Mouse (Mus musculus) thymus, adult 2 months (tissue): ENCODE data around the gene Phf21a.

Experiments used
- CTCF ChIP-seq: fragments of 200-500 bp; IDR thresholded peaks from 2 replicates; pipeline ENCODE4 v1.5.1; 2012; ENCODE audit warnings: mild to moderate bottlenecking, control low read depth, low read length, moderate library complexity, borderline replicate concordance; ENCODE audit not compliant: control insufficient read depth, poor library complexity, insufficient read depth; ENCODE audit errors: extremely low read depth
- POLR2A ChIP-seq: fragments of 200-500 bp; IDR thresholded peaks from 2 replicates; pipeline ENCODE4 v1.6.1; 2012; ENCODE audit warnings: mild to moderate bottlenecking, low read length, control low read depth, moderate library complexity; ENCODE audit not compliant: control insufficient read depth, poor library complexity, insufficient read depth; ENCODE audit errors: extremely low read depth

DNA sequence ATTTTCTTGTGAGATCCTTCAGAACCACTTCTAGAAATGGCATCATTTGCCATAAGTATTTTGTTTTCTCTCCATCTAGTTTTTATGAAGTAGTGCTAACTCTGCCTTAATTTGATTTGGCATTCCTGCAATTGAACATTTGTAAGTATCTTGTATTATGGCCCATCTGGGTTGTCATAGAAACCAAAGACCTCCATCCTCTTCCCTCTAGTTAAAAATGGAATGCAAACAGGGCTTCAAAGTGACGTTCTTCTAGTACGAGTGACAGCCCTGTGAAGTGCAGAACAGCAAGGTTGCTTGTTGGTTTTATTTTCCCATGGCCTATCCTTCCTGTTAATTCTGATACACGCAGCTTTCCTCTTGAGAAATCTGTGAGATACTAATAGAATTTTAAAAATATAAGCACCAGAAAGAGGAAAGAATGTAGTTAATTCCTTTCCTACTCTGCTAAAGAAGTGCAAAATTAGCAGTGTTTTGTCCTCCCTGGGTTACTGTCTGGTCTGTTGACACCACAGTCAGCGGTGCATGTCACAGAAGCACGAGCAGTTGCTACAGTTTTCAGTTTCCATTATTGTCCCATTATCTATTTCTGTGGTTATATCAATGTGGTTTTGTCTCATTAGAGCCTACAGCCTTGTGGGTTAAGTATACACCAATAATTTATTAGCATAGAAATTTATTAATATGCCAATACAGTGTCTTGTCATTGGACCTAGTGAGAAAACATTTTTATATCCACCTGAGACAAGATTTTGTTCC, 209.1 kb downstream of the Phf21a start:
- TF ChIP-seq POLR2A (no peak), CTCF (no peak)
